8 mouse cellular contexts compared by ENCODE assay signal in the genomic region with DNA sequence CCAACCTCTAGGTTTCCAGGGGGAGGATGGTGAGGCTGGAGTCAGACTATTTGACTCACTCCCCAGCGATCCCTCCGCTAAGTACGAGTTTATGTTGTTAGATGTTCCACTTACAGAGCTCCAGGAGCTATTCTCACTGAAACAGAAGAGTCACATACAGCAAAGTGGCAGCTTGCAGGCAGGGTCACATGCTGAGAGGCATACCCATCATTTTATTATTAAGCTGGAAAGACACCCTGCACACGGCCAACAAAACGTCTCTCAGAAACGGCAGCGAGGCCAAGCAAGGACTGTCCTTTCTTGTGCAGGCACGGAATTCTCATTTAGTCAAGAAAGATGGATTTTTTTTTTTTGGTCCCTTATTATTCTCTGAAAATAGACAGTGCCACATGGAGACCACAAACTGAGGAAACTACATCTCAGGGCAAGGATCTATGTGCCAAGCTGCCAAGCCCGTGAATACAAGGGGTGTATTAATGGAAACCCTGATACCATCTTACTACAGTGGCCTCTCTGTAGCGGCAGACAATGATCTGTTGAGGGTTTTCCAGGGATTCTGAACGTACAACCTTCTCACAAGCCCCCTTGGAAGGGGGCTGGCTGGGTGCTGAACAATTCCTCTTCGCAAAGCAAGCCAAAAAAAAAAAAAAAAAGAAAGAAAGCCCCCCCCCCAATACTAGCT. TPM values are rescaled to one million over a fixed set of nuclear protein-coding genes. Genes with fewer than 3 reads are reported as not detected.
DNase-seq lines count a peak whose midpoint lies in the region; ATAC-seq and TF ChIP-seq lines count a peak whose summit lies in the region.

No protein-coding gene starts in this region.

- H3K27me3 ChIP-seq in kidney, embryonic 15.5 days: no peaks in the 10 kb centered on the region
- no peaks in the 10 kb centered on the region for H3K27me3 ChIP-seq in forebrain, embryonic 11.5 days (ENCODE audit: control insufficient read depth, insufficient read depth, low read length)
- H3K27me3 ChIP-seq in liver, embryonic 14.5 days (ENCODE audit: control insufficient read depth, insufficient read depth, low read length): no peaks in the 10 kb centered on the region

- H3K4me2 ChIP-seq in kidney, embryonic 15.5 days: peak overlapping the region; percentile 83
- H3K4me2 ChIP-seq in forebrain, embryonic 11.5 days (ENCODE audit: low read depth, low read length, severe bottlenecking): peak overlapping the region; percentile 84
- peak overlapping the region; percentile 99 for H3K4me2 ChIP-seq in liver, embryonic 14.5 days (ENCODE audit: low read depth)

- H3K27ac ChIP-seq in kidney, embryonic 15.5 days: peak overlapping the region; percentile 94
- peak overlapping the region; percentile 78 for H3K27ac ChIP-seq in forebrain, embryonic 11.5 days (ENCODE audit: low read depth, low read length)
- peak overlapping the region; percentile 83 for H3K27ac ChIP-seq in liver, embryonic 14.5 days

- ATAC-seq in kidney, embryonic 15.5 days (replicated peaks; ENCODE audit: low FRiP score): no peak
- no peak for ATAC-seq in forebrain, embryonic 11.5 days (replicated peaks; ENCODE audit: low FRiP score)
- ATAC-seq in liver, embryonic 14.5 days (ENCODE audit: insufficient read depth): no peak
- no peak for ATAC-seq in frontal cortex, adult (ENCODE audit: low TSS enrichment)

- intact Hi-C loops in left cerebral cortex, postnatal 25 days (cut with DNase I): loop anchor here (2.0 kb wide), 1 partner anchor 30 kb away; no protein-coding TSS in a partner anchor

- H3K9ac ChIP-seq in kidney, embryonic 15.5 days: peak overlapping the region; percentile 82
- H3K9ac ChIP-seq in forebrain, embryonic 11.5 days (ENCODE audit: low read length): peak overlapping the region; percentile 96
- H3K9ac ChIP-seq in liver, embryonic 14.5 days (replicated peaks): peak overlapping the region; percentile 98

- no peaks in the 10 kb centered on the region for H3K9me3 ChIP-seq in kidney, embryonic 15.5 days (replicated peaks)
- H3K9me3 ChIP-seq in forebrain, embryonic 11.5 days (ENCODE audit: control insufficient read depth, low read length): no peaks in the 10 kb centered on the region
- H3K9me3 ChIP-seq in liver, embryonic 14.5 days (ENCODE audit: control insufficient read depth, low read length): no peaks in the 10 kb centered on the region

- TF ChIP-seq EP300 in liver, embryonic 14.5 days (IDR thresholded peaks at IDR 0.05; ENCODE audit: low read depth): no peak

- peak overlapping the region; percentile 91 for H3K4me3 ChIP-seq in kidney, embryonic 15.5 days (replicated peaks)
- peak overlapping the region; percentile 92 for H3K4me3 ChIP-seq in forebrain, embryonic 11.5 days (ENCODE audit: low read depth, low read length)
- H3K4me3 ChIP-seq in liver, embryonic 14.5 days (ENCODE audit: insufficient read depth in 1 of 2, low read depth in 2 of 2, low read length in 2 of 2): peak overlapping the region; percentile 67 to 98

- 47% methylated on average over 12 of the region's 12 CpGs for WGBS in kidney, embryonic 15.5 days
- WGBS in forebrain, embryonic 11.5 days: 43% methylated on average over 12 of the region's 12 CpGs
- 32% methylated on average over 12 of the region's 12 CpGs for WGBS in liver, embryonic 14.5 days (ENCODE audit: insufficient replicate concordance)

- TF ChIP-seq CTCF in liver, embryonic 14.5 days (IDR thresholded peaks at IDR 0.05; ENCODE audit: low read depth): no peak

- H3K4me1 ChIP-seq in kidney, embryonic 15.5 days: peaks cover 63% of the 10 kb centered on the region
- H3K4me1 ChIP-seq in forebrain, embryonic 11.5 days (replicated peaks; ENCODE audit: control insufficient read depth, insufficient read depth, low read length): peaks cover 28% of the 10 kb centered on the region
- peaks cover 27 to 53% of the 10 kb centered on the region in 2 experiments for H3K4me1 ChIP-seq in liver, embryonic 14.5 days (replicated peaks; ENCODE audit: control insufficient read depth in 2 of 2, insufficient read depth in 2 of 2, low read length in 1 of 2)

- H3K36me3 ChIP-seq in kidney, embryonic 15.5 days: no peaks in the 10 kb centered on the region
- no peaks in the 10 kb centered on the region for H3K36me3 ChIP-seq in forebrain, embryonic 11.5 days (ENCODE audit: control insufficient read depth, insufficient read depth, low read length)
- H3K36me3 ChIP-seq in liver, embryonic 14.5 days (replicated peaks; ENCODE audit: control insufficient read depth, insufficient read depth, low read depth): no peaks in the 10 kb centered on the region; the same call in none of the 2 replicates

- DNase-seq in kidney, adult 11 months: no peak
- peak; percentile 59 for DNase-seq in T-cell, adult 2 months (ENCODE audit: low spot score)
- no peak for DNase-seq in forebrain, embryonic 11.5 days (ENCODE audit: low spot score)
- DNase-seq in liver, embryonic 14.5 days (ENCODE audit: low read depth in 3 of 3, low spot score in 3 of 3): no peak
- no peak for DNase-seq in c-Kit-positive CD71-positive TER-119-positive erythroid progenitor cells, embryonic 14.5 days (ENCODE audit: low spot score)
- DNase-seq in left cerebral cortex, postnatal 25 days (ENCODE audit: low spot score in 2 of 2): no peak

RNA-seq across cellular contexts. Expression of gene Vps37b, which starts 1.5 kb away (rescaled TPM):
- polyA plus RNA-seq in kidney, embryonic 15.5 days (2015; fragmentation: Nextera tagmentation; extraction: Ambion mirVana): 33.8 and 35.3 TPM in 2 replicates
- 60.2 and 61.4 TPM in 2 replicates for polyA plus RNA-seq in forebrain, embryonic 11.5 days (2014; fragmentation: Nextera tagmentation; extraction: Ambion mirVana)
- 11.3 and 11.5 TPM in 2 replicates for polyA plus RNA-seq in liver, embryonic 14.5 days (2012; rRNA removed)
- polyA plus RNA-seq in liver, embryonic 14.5 days (2014; fragmentation: Nextera tagmentation; extraction: Ambion mirVana): 8.8 and 12.6 TPM in 2 replicates
- total RNA-seq in left cerebral cortex, postnatal 25 days (2021): 10 to 100 TPM; 46.7 to 50.6 TPM

RNA-seq across cellular contexts. Expression of gene Hip1r, which starts 57.1 kb away (rescaled TPM):
- polyA plus RNA-seq in kidney, embryonic 15.5 days (2015; fragmentation: Nextera tagmentation; extraction: Ambion mirVana): 18.2 and 20.0 TPM in 2 replicates
- polyA plus RNA-seq in forebrain, embryonic 11.5 days (2014; fragmentation: Nextera tagmentation; extraction: Ambion mirVana): 7.3 and 8.6 TPM in 2 replicates
- 6.4 and 7.6 TPM in 2 replicates for polyA plus RNA-seq in liver, embryonic 14.5 days (2012; rRNA removed)
- 6.2 and 7.2 TPM in 2 replicates for polyA plus RNA-seq in liver, embryonic 14.5 days (2014; fragmentation: Nextera tagmentation; extraction: Ambion mirVana)
- total RNA-seq in left cerebral cortex, postnatal 25 days (2021): 10 to 100 TPM; 60.5 to 67.1 TPM
